10 mouse cellular contexts compared by ENCODE assay signal in genomic region chr2:93964494-93965160, GRCm38 (mm10). TPM values are rescaled to one million over a fixed set of nuclear protein-coding genes. Genes with fewer than 3 reads are reported as not detected.
DNase-seq lines count a peak whose midpoint lies in the region; ATAC-seq and TF ChIP-seq lines count a peak whose summit lies in the region.
"Had no signal": no experiment of that assay in that cellular context is flagged by ENCODE, and none has a peak within 500 bp of the region (broad histone marks: within the 10 kb centered on the region; RNA-seq: fewer than 3 reads in every experiment).

No protein-coding gene starts in this region.

- no peak for TF ChIP-seq CTCF in forebrain, postnatal 0 days (IDR thresholded peaks at IDR 0.05; ENCODE audit: low read depth)

- no peaks in the 10 kb centered on the region for H3K27me3 ChIP-seq in forebrain, postnatal 0 days (ENCODE audit: insufficient read depth, low read length)
- no peaks in the 10 kb centered on the region for H3K27me3 ChIP-seq in midbrain, embryonic 12.5 days

- 0 out of 2 replicates have a peak, but pooled peaks cover 12% of the 10 kb centered on the region for H3K4me1 ChIP-seq in forebrain, postnatal 0 days (ENCODE audit: insufficient read depth)
- H3K4me1 ChIP-seq in midbrain, embryonic 12.5 days: peaks cover 12% of the 10 kb centered on the region
- H3K4me1 ChIP-seq: megakaryocyte, embryonic 14.5 days had no signal

- peak overlapping the region; percentile 59 for H3K27ac ChIP-seq in forebrain, postnatal 0 days (ENCODE audit: low read depth, low read length)
- no peak overlapping the region for H3K27ac ChIP-seq in midbrain, embryonic 12.5 days (replicated peaks)

- WGBS in forebrain, postnatal 0 days: 15% methylated on average over 7 of the region's 7 CpGs
- 39% methylated on average over 7 of the region's 7 CpGs for WGBS in midbrain, embryonic 12.5 days

- no peaks in the 10 kb centered on the region for H3K9me3 ChIP-seq in forebrain, postnatal 0 days (ENCODE audit: low read length)
- no peaks in the 10 kb centered on the region for H3K9me3 ChIP-seq in midbrain, embryonic 12.5 days
- H3K9me3 ChIP-seq: megakaryocyte, embryonic 14.5 days had no signal

- H3K9ac ChIP-seq in forebrain, postnatal 0 days: no peak overlapping the region
- no peak overlapping the region for H3K9ac ChIP-seq in midbrain, embryonic 12.5 days (replicated peaks)

- DNase-seq in left cerebral cortex, postnatal 14 days (ENCODE audit: low spot score in 2 of 2): peak; percentile 56 to 61
- DNase-seq in left cerebral cortex, adult 8-10 months (ENCODE audit: low spot score in 2 of 2): no peak
- DNase-seq in cerebellum, postnatal 36 days: peak; percentile 45 to 55
- DNase-seq in forebrain, postnatal 0 days: peak; percentile 76
- no peak for DNase-seq in spleen, postnatal 14 days (ENCODE audit: low spot score in 2 of 2)
- no peak for DNase-seq in embryo, embryonic 10.5 days (ENCODE audit: low spot score)

- H3K4me3 ChIP-seq in forebrain, postnatal 0 days (ENCODE audit: low read depth, low read length): no peak overlapping the region
- no peak overlapping the region for H3K4me3 ChIP-seq in midbrain, embryonic 12.5 days
- H3K4me3 ChIP-seq: megakaryocyte, embryonic 14.5 days had no signal

- intact Hi-C loops in left cerebral cortex, postnatal 14 days (cut with DNase I): no loop called here

- no peak overlapping the region for H3K4me2 ChIP-seq in forebrain, postnatal 0 days (ENCODE audit: low read depth)
- no peak overlapping the region for H3K4me2 ChIP-seq in midbrain, embryonic 12.5 days (replicated peaks)

- no peaks in the 10 kb centered on the region for H3K36me3 ChIP-seq in forebrain, postnatal 0 days (ENCODE audit: insufficient read depth)
- H3K36me3 ChIP-seq in midbrain, embryonic 12.5 days: no peaks in the 10 kb centered on the region

- ATAC-seq in forebrain, postnatal 0 days: peak; percentile 80
- ATAC-seq in midbrain, embryonic 12.5 days (ENCODE audit: low FRiP score, low read depth): peak; percentile 44; the same call in 1 of the 2 replicates

RNA-seq across cellular contexts. Expression of gene Gm13889, which starts 7.6 kb away (rescaled TPM):
- total RNA-seq in left cerebral cortex, postnatal 14 days (2021): 10 to 100 TPM; 62.3 to 73.1 TPM
- 10 to 100 TPM; 36.9 to 47.4 (median 41.8) TPM for total RNA-seq in left cerebral cortex, adult 8-10 months (2022)
- 47.5 and 72.6 TPM in 2 replicates for total RNA-seq in forebrain, postnatal 0 days (2014; rRNA removed)
- 29.3 and 34.2 TPM in 2 replicates for polyA plus RNA-seq in forebrain, postnatal 0 days (2015; fragmentation: Nextera tagmentation; extraction: Ambion mirVana)
- polyA plus RNA-seq in midbrain, embryonic 12.5 days (2016; fragmentation: Nextera tagmentation; extraction: Ambion mirVana): 4.2 and 5.2 TPM in 2 replicates
- total RNA-seq: MEL had no signal

RNA-seq across cellular contexts. Expression of gene Gm27027, which starts 31.5 kb away (rescaled TPM):
- total RNA-seq in left cerebral cortex, postnatal 14 days (2021): not detected
- total RNA-seq in left cerebral cortex, adult 8-10 months (2022): not detected
- not detected in 2 replicates for total RNA-seq in forebrain, postnatal 0 days (2014; rRNA removed)
- not detected in 2 replicates for polyA plus RNA-seq in forebrain, postnatal 0 days (2015; fragmentation: Nextera tagmentation; extraction: Ambion mirVana)
- not detected in 2 replicates for polyA plus RNA-seq in midbrain, embryonic 12.5 days (2016; fragmentation: Nextera tagmentation; extraction: Ambion mirVana)
- total RNA-seq: heart, postnatal 25 days; MEL had no signal

RNA-seq across cellular contexts. Expression of gene Alkbh3, which starts 46.0 kb away (rescaled TPM):
- 10 to 100 TPM; 23.7 to 25.1 TPM for total RNA-seq in left cerebral cortex, postnatal 14 days (2021)
- total RNA-seq in left cerebral cortex, adult 8-10 months (2022): 10 to 100 TPM; 26.5 to 31.5 (median 30.3) TPM
- total RNA-seq in forebrain, postnatal 0 days (2014; rRNA removed): 36.2 and 53.1 TPM in 2 replicates
- 46.9 and 47.3 TPM in 2 replicates for polyA plus RNA-seq in forebrain, postnatal 0 days (2015; fragmentation: Nextera tagmentation; extraction: Ambion mirVana)
- polyA plus RNA-seq in midbrain, embryonic 12.5 days (2016; fragmentation: Nextera tagmentation; extraction: Ambion mirVana): 50.1 and 55.8 TPM in 2 replicates
- total RNA-seq: MEL had no signal

Comparison
In these comparisons a context has a peak if more than half of its experiments do, and no peak if none do; other contexts are left out.
1. DNase-seq: peak in left cerebral cortex, postnatal 14 days (2 of 2), cerebellum, postnatal 36 days (2 of 2) and forebrain, postnatal 0 days (single experiment); none in left cerebral cortex, adult 8-10 months (0 of 2), spleen, postnatal 14 days (0 of 2) and embryo, embryonic 10.5 days (single experiment).